Mouse (Mus musculus) spleen, adult 2 months (tissue): Measurements from ENCODE around the gene Mkrn3.

Source experiments
- CTCF ChIP-seq: fragments of 200-500 bp; IDR thresholded peaks from 2 replicates; pipeline ENCODE4 v1.5.1; 2011; ENCODE audit warnings: mild to moderate bottlenecking, inconsistent platforms; ENCODE audit not compliant: insufficient read depth, insufficient read length, insufficient replicate concordance; ENCODE audit errors: extremely low read depth
- POLR2A ChIP-seq: fragments of 200-500 bp; IDR thresholded peaks from 2 replicates; pipeline ENCODE4 v1.6.1; 2011; ENCODE audit warnings: low read depth, low read length, inconsistent platforms

DNA sequence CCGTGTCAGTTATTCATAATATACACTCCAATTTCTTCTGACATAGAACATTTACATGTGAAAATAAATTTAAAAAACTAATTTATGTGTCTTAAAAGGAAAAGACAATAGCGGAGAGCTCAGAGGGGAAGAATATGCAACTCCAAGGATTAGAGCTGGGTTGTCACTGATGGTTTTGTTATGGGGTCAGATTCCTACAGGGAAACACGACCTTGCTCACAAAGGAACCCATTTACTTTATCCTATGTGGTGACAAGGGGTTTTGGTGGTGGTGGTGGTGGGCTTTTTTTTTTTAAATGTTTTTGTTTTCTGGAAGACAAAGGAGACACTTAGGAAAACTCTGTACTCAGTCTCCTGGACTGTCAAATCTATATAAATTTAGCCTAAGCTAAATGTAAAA is 12.1 kb downstream of the Mkrn3 start:
- TF ChIP-seq CTCF (no peak), POLR2A (no peak)
